Mouse (Mus musculus) fibroblast of lung, adult 2 months (primary cell): ENCODE data around the gene Bglap3.

Experiments
- DNase-seq: peaks from one replicate; pipeline ENCODE4 v3.0.0-alpha.2; 2011; ENCODE audit warnings: low read depth

The Bglap3 gene

GRCm38 (mm10) chr3:88335436-88336053 lies 37.0 kb downstream of the Bglap3 start:
- no peak for DNase-seq

GRCm38 (mm10) chr3:88334902-88335435 lies 37.6 kb downstream of the Bglap3 start:
- DNase-seq = no peak

DNA sequence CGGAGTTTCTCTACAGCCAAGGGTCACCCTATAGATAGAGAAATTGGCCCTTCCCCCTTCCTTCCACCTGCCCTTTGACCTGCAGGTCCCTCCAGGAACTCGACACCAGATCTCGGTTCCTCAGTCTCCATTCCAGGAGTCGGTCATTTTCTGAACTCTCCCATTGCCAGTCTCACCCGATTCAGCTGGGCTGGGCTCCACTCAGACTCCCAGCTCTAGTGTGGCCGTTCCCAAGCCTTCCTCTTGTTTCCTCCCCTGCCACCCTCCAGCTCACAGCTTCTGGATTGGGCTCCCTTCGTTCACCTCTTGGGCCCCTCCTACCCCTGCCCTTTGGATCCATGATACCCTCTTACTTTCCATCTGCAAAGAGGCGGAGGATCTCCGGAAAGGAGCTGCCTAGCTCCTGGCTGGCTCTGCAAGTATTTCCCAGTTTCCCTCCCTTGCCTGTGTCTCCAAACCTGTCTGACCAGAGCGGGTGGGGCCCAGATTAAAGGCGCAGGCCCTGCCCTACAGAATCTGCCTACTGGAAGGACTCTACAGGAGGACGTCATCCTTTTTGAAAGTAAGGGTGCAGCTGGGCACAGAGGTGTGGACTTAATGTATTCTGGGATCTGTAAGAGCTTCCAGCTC lies 38.4 kb downstream of the Bglap3 start:
- no peak for DNase-seq

DNA sequence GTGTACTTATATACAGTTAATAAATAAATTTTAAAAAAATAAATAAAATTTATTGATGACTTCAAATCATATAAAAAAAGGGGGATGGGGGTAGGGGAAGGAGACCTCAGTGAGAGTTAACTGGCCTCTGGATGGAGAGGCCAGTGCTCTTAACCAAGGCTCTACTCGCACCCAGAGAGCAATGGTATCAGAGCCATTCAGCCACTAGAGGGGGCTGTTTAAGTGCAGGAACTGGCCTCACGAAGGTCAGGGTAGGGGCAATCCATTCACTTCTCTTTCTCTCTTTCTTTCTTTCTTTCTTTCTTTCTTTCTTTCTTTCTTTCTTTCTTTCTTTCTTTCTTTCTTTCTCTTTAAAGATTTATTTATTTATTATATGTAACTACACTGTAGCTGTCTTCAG lies 41.3 kb downstream of the Bglap3 start:
- DNase-seq = no peak

DNA sequence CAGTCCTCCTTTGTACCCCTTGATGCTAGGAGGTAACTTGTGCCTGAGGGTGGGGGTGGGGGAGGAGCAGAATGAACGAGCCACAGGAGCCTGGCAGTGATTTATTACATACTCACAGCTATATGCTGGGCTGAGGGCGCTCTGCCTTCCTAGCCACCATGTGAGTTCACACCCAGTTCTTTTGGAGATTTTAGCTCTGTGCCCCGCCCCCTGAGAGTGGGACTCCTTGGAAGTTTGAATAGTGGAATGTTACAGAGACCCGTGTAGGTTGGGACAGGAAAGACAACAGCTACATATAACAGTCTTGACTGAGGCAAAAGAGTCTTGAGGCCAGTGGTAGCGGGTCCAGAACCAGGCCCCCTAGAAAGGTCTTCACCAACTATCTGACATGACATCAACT lies 43.6 kb downstream of the Bglap3 start:
- DNase-seq = no peak

- DNase-seq = peak; percentile 26
These were observed 47.6 kb downstream of the Bglap3 start, which contains the start of gene Glmp for GRCm38 (mm10) chr3:88324951-88325405. Gene Glmp, plus strand, starts transcription at chr3:88325023.
